Mouse (Mus musculus): ENCODE results near the gene Gaa. TPM values are rescaled to one million over a fixed set of nuclear protein-coding genes. Genes with fewer than 3 reads are reported as not detected.
"Not testable (repeated sequence)": the region's sequence is repeated elsewhere in the genome, so short reads cannot be mapped to it uniquely, and the experiment has no call there.

The Gaa gene
- total RNA-seq (2014; fragmentation: Nextera tagmentation) = 35.8 and 47.2 TPM in 2 replicates
- 27.4 and 31.6 TPM in 2 replicates for total RNA-seq (2017)

GRCm38 (mm10) chr11:119267768-119268556 is at the start of gene Gaa:
Gene Gaa (plus strand): TSS chr11:119267887.
- peak; percentile 97 for ATAC-seq (replicated peaks; ENCODE audit: poor library complexity, severe bottlenecking)

- ATAC-seq (replicated peaks; ENCODE audit: poor library complexity, severe bottlenecking) = no peak
Observed at GRCm38 (mm10) chr11:119219816-119220465, 47.7 kb upstream of the Gaa start.

GRCm38 (mm10) chr11:119221812-119222510 is 45.7 kb upstream of the Gaa start:
- no peak for ATAC-seq (replicated peaks; ENCODE audit: poor library complexity, severe bottlenecking)

- no peak for ATAC-seq (replicated peaks; ENCODE audit: poor library complexity, severe bottlenecking)
Observed at GRCm38 (mm10) chr11:119223124-119223890, 44.4 kb upstream of the Gaa start.

GRCm38 (mm10) chr11:119224926-119225325 is 42.8 kb upstream of the Gaa start:
- ATAC-seq (replicated peaks; ENCODE audit: poor library complexity, severe bottlenecking) = no peak

- ATAC-seq (replicated peaks; ENCODE audit: poor library complexity, severe bottlenecking) = no peak
Observed at GRCm38 (mm10) chr11:119225634-119226033, 42.1 kb upstream of the Gaa start.

GRCm38 (mm10) chr11:119227591-119227990 is 40.1 kb upstream of the Gaa start:
- ATAC-seq (replicated peaks; ENCODE audit: poor library complexity, severe bottlenecking) = peak; percentile 32

- peak; percentile 80 for ATAC-seq (replicated peaks; ENCODE audit: poor library complexity, severe bottlenecking)
Observed at GRCm38 (mm10) chr11:119228091-119228781, 39.5 kb upstream of the Gaa start, which contains the start of the genes Tbc1d16 and Ccdc40. Gene Tbc1d16 (minus strand): TSS chr11:119228499. Gene Ccdc40 (plus strand): TSS chr11:119228572.

GRCm38 (mm10) chr11:119228846-119229626 is 38.7 kb upstream of the Gaa start:
- peak; percentile 74 for ATAC-seq (replicated peaks; ENCODE audit: poor library complexity, severe bottlenecking)

GRCm38 (mm10) chr11:119234770-119235169 is 32.9 kb upstream of the Gaa start:
- ATAC-seq (replicated peaks; ENCODE audit: poor library complexity, severe bottlenecking) = no peak

- peak; percentile 45; the same call in 1 of the 2 replicates for ATAC-seq (replicated peaks; ENCODE audit: poor library complexity, severe bottlenecking)
Observed at GRCm38 (mm10) chr11:119235596-119235995, 32.1 kb upstream of the Gaa start.

GRCm38 (mm10) chr11:119236354-119236753 is 31.3 kb upstream of the Gaa start:
- ATAC-seq (replicated peaks; ENCODE audit: poor library complexity, severe bottlenecking) = no peak

GRCm38 (mm10) chr11:119237007-119237406 is 30.7 kb upstream of the Gaa start:
- ATAC-seq (replicated peaks; ENCODE audit: poor library complexity, severe bottlenecking) = no peak

- ATAC-seq (replicated peaks; ENCODE audit: poor library complexity, severe bottlenecking) = peak; percentile 68
Observed at GRCm38 (mm10) chr11:119237568-119238304, 30.0 kb upstream of the Gaa start.

- peak; percentile 73 for ATAC-seq (replicated peaks; ENCODE audit: poor library complexity, severe bottlenecking)
Observed at GRCm38 (mm10) chr11:119238305-119238721, 29.4 kb upstream of the Gaa start.

- no peak for ATAC-seq (replicated peaks; ENCODE audit: poor library complexity, severe bottlenecking)
Observed at GRCm38 (mm10) chr11:119239480-119239879, 28.2 kb upstream of the Gaa start.

- not testable (repeated sequence) for ATAC-seq (replicated peaks; ENCODE audit: poor library complexity, severe bottlenecking)
Observed at GRCm38 (mm10) chr11:119245543-119245942, 22.1 kb upstream of the Gaa start.

GRCm38 (mm10) chr11:119249011-119249410 is 18.7 kb upstream of the Gaa start:
- peak; percentile 69 for ATAC-seq (replicated peaks; ENCODE audit: poor library complexity, severe bottlenecking)

All from granulocyte monocyte progenitor cell, adult 5-6 weeks (primary cell).